Mouse (Mus musculus) megakaryocyte, adult 5-6 weeks (primary cell): ENCODE data around the gene Cd164. TPM values are rescaled to one million over a fixed set of nuclear protein-coding genes. Genes with fewer than 3 reads are reported as not detected.

Experiments used
- ATAC-seq: 2 replicates; pipeline ENCODE4 v1.8.0; 2016; ENCODE audit warnings: mild to moderate bottlenecking, inconsistent platforms; ENCODE audit not compliant: poor library complexity, severe bottlenecking
- total RNA-seq, 2 experiments: library from RNA; stranded (forward) in 1 of 2; stranded (reverse) in 1 of 2; fragments of 153-499, 151-499 nt in 1 of 2; fragments of 221-1000, 200-1000 nt in 1 of 2; gene quantifications; 2 replicates each; pipeline versions ENCODE4 v1.2.3 to v1.2.4; 2015 to 2017

The Cd164 gene
- total RNA-seq, 2 experiments from 2014 or later: 115 to 188 TPM

DNA sequence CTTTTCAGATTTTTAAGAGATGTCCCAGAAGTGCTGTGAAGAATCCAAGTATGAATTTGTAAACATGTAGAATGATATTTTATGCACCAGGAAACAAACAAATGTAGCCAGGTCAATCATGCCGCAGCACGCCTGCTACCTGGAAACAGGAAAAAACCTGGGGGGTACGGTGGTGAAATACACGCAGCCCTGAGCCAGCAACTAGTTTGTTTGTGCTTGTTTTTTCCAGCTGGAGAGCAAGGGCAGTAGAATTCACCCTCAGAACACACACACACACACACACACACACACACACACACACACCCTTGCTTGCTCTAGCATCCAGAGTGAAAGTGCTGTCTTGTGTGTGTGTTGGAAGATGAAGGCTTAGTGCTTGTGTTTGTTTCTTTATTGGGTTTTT lies 28.1 kb upstream of the Cd164 start:
- no peak for ATAC-seq

DNA sequence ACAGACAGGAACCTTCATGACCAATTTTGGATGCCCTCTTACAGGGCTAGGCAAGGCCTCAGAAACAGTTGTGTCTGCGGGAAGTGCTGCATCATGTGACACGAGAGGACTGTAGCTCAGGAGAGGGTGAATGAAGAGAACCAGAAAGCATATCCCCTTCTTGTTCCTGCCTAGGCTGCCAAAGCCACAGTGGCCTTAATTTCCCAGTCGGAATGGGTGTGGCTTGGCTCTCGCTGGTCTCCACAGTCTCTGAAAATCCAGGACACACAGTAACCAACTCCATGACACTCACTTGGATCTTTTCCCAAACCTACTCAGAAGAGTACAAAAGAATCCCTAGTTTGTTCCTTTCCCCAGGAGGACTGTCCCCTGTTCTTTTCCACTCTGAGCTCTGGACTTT lies 18.3 kb upstream of the Cd164 start:
- no peak for ATAC-seq

DNA sequence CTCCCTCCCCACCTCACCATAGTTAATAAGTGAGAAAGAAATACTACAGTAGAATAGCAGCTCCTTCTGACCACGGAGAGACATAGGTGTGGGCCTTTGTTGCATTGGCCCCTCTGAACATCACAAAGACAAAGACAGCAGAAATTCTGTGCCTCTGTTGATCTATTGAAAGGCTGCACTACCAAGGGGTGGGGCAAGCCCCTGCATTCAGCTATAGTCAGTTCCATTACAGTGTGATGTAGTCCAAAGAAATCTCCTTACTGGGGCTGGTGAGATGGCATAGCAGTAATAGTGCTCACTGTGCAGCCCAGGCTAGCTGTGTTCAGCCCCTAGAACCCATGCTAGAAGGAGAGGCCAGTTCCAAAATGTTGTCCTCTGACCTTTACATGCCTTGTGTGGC lies 14.2 kb upstream of the Cd164 start:
- no peak for ATAC-seq

DNA sequence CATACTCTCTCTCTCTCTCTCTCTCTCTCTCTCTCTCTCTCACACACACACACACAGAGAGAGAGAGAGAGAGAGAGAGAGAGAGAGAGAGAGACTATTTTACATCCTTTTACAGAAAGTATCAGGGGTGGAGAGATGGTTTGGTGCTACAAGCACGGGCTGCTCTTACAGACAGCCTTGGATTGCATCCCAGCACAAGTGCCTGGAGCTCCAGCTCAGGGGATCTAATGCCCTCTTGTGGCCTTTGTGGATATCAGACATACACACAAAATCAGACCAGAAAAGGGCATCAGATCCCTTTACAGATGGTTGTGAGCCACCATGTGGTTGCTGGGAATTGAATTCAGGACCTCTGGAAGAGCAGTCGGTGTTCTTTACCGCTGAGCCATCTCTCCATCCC lies 13.8 kb upstream of the Cd164 start:
- peak; percentile 91 for ATAC-seq

DNA sequence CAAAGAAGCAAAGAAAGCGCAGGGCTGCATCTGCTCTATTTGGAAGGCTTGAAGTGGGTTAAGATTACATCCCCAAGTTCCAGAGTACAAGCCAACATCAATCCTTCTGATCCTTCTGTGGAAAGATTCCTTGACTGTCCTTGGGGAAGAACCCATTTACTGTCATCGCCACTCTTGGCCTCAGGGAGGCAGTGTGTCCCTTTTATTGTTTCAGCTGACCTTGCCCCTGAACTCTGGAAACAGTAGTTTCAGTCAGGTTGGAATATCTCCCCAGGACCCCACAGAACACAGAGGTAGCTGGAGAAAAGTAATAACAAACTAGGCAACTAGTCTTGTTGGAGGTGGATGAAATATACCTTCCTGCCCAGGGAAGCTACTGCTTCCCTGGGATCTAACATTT lies 10.1 kb upstream of the Cd164 start:
- ATAC-seq: peak; percentile 83

DNA sequence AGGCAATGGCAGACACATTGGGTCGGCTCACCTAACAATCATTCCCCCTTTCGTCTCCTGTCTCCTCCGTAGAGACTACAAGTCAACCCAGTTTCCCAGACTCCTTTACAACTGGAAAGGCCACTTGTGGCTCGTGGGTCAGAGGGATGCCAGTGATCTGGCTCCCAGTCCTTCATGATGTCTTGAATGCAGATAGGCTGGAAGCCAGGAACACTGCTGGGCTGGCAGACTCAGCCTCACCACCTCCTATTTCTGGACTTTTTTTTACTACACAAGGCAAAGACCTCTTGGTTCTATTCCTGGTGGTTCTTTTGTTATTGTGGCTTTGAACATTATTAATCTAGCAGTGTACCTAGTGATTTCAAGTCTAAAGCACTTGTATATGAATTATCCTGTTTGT lies 4.9 kb upstream of the Cd164 start:
- no peak for ATAC-seq

DNA sequence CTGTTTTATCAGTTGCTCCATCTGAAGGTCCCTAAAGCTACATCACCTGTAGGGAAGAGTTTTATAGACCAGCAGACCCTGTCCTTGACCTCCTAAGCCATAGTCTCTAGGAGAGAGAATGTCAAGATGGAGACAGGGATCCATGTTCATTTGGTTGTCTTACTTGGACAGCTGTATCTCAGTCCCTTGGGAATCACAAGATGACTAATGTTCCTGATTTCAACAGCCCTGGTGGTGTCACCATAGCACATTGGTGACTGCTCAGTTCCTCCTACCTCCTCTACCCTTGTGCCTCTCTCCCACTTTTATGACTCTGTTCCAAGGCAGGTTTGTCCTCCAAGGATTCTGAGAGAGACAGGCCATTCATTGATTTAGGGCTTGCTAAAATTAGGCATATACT lies 4.3 kb upstream of the Cd164 start:
- no peak for ATAC-seq

DNA sequence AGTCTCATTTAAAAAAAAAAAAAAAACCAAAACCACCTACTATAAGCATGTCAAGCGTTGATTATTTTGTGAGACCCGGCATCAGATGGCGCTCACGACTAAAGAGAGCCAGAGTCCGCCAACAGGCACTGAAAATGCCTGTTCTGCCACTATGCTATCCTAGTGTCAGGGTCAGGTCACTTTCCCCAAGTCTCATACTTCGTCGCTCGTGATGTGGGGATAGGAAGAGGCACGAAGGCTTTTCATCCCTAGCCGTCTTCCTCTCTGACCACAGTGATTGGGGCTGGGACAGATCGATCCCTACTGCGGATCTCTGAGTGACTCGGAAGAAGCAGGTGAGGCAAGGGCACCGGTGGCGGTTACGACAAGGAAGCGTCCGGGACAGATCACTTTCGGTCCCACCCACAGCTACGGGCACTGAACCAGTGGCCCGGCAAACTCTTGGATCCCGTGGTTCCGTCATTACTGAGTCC lies 670 bp upstream of the Cd164 start:
- peak; percentile 63 for ATAC-seq

DNA sequence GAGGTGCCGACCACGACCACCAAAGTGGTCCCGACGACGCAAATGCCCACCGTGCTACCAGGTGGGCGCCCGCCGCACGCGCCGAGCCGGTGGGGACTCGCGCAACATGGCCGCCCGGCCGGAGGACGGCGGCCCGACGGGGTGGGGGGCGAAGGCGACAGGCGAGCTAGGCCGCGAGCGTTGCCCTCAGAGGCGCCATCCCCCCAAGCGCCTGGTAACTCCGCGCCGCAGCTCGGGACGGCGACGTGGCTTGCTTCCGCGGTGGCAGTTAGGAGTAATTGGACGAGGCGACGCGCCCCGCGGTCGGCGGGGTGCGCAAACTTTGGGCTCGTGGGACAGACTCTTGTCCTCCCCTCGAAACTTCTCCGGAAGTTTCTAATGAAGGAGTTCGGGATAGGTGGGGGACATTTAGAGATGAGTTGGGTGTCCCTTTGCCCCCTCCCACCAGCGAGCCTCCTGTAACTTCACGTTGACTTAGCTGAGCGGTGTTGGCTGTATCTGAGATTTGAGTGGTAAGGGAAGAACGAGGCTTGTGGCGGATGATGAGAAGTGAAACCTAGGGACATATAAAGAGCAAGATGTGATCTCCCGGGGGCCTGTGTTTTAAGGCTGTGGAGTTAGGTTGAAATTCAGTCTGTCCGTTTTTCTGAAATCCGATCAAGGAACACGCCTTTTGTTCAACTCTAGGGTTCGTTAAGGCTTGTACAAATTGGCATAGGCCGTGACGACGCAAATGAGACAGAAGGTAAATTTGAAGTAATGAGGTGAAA lies 611 bp downstream of the Cd164 start:
- peak; percentile 10; the same call in 1 of the 2 replicates for ATAC-seq

DNA sequence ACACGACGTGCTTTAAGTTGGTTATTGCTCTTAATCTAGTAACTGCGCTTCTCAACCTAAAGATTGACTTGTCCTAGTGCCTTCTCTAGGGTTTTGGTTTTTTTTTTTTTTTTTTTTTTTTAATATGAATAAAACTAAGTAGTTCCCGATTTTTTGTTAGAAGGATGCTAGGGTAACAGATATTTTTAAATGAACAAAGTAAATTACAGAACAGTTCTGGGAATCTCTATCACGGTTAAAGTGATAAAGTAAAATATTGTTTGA lies 1.1 kb downstream of the Cd164 start:
- ATAC-seq: no peak

DNA sequence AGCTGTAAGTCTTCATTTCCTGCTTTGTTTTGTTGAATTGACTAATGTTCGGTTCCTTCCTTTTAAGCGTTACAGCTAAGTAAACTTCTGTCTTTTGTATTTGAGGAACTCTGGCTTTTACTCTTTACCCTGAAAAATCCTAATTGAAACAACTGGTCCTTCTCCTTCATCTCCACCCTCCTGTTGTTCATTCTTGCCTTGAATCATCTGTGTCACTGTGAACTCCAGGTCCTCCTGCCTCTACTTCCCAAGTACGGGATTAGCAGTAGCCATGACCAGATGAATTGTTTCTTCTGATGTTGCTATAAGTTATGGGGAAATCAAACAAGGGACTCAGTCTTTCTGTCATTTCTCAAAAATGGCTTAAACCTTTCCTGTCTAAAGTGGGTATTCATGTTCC lies 4.2 kb downstream of the Cd164 start:
- ATAC-seq: peak; percentile 17

DNA sequence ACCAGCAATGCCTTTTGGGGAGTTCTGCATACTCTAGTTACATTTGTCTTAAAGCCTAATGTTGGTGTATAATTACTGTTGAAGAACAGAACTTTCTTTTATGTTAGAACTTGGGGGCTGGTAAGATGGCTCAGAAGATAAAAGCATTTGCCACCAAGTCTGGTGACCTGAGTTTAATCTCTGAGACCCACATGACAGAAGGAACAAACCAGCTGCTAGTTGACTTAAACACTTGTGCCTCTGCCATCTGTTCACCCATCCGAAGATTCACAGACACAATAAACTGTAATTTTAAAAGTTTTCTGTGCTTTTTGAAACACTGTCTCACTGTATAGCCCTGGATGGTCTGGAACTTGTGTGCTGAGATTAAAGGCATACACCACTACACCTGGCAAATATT lies 6.5 kb downstream of the Cd164 start:
- ATAC-seq: no peak

DNA sequence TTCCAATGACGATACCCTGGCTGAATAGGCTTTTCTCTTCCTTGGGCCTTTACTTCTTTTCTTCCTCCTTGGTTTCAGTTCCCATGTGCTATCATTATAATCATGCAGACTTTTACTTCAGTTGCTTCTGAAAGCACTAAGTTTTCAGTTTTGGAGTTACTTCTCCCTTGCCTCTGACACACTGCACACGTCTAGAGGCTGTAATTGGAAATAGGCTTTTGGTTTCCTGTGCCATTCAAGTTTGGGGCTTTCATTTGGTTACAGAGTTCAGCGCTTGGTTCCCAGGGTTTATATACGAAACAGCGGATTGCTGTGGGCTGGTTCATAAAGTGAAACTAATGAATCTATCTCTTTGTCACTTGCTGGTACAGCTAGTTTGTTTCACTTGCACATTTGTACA lies 10.8 kb downstream of the Cd164 start:
- peak; percentile 52 for ATAC-seq

DNA sequence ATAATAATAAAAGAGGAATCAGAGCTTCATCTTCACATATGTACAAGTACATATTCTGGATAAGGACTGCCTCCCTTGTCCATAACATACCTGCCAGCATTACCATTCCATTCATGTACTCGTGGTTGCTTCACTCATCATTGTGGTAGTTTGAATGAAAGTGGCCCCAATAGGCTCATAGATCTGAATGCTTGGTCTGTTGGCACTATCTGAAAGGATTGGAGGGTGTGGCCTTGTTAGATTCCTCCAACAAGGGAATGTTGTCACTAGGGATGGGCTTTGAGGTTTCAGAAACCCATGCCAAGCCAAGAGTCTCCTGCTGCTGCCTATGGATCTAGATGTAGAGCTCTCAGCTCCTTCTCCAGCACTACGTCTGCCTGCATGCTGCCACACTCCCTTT lies 16.8 kb downstream of the Cd164 start:
- ATAC-seq: no peak

DNA sequence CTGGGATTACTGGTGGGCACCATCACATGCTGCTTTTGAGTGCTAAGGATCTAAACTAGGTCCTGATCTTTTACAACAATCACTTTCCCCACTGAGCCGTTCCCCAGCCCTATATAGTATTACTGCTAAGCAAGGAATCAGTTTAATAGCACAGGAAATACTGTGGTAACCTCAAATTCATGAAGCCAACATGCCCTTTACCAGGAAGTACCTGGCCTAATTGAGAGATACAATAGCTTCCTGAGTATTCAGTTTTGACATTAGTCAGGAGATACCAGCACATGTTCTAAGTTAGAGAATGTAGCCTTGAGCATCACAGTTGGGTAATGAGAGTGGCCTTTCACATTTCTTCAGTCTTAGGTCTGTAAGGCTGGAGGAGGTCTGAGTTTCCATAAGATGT lies 17.5 kb downstream of the Cd164 start:
- no peak for ATAC-seq

DNA sequence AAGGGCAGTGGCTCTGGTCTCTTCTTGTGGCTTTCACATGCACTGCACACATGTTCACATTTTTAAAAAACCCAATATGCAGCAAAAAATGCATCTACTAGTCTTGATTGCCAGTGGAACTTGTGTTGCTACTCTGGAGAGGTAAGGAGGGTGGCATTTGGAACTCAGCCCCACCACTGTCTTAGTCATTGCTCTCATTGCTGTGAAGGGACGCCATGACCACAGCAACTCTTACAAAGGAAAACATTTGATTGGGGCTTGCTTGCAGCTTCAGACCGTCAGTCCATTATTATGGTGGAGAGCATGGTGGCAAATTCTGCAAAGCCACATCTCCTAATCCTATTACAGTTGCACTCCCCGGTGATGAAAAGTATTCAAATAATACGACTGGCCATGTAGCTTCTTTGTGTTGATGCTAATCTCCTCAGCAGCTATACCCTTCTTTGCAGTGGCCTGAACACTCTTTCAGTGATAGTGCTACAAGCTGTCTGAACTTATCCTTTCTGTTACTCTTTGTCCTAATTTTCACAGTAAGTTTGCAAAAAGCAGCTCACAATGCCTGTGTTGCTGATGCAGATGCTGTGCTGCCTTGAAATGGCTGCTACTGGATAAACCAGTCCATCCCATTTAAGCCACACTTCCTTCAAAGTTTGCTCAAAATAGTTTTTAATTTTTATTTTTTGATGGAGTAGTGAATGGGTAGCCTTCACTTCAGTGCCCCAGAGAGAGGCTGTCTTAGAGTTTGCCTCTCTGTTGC lies 18.2 kb downstream of the Cd164 start:
- no peak for ATAC-seq

DNA sequence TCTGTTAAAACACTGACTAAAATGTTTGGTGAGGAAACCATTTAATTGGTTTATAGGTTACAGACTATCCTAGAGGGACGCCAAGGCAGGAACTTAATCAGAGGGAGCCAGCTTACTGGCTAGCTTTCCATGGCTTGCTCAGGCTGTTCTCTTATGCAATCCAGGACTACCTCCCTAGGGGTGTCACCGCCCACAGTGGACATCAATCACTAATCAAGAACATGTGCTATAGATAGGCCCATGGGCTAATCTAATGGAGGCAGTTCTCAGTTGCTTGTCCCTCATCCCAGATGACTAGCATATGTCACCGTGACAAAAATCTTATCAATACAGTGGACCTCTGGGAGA lies 18.7 kb downstream of the Cd164 start:
- ATAC-seq: no peak

DNA sequence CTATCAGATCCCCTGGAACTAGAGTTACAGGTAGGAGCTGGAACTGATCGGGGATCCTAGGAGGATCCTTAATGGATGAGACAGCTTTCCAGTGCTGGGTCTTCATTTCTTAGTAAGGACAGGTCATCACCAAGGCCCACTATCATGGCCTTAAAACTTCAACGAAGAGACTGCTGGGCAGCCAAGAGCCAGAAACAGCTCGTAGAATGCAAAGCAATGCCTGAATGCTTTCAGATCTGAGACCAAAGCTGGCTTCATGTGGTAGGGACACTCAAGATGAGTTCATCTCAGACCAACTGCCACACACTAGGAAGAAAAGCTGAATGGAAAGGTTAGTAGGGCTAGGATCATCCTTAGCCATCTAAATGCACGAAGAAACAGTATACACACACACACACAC lies 19.8 kb downstream of the Cd164 start:
- no peak for ATAC-seq

DNA sequence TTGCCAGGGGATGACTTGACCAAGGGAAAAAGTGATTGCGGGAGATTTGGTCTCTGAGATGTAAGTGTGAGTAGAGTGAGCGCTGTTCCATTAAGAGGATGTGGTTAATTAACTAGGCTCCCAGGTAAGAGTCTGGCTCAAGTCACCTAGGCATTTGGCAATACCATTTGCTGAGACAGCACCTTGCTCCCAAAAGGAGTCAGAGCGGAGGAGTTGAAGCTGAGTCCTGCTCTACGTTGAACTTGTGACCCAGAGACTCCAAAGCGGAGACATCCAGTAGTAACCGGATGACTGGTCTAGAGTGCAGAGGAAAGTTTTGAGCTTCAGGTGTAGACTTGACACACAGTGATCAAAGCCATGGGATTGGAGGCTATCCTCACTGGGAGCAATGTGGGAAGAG lies 22.8 kb downstream of the Cd164 start:
- ATAC-seq: no peak

DNA sequence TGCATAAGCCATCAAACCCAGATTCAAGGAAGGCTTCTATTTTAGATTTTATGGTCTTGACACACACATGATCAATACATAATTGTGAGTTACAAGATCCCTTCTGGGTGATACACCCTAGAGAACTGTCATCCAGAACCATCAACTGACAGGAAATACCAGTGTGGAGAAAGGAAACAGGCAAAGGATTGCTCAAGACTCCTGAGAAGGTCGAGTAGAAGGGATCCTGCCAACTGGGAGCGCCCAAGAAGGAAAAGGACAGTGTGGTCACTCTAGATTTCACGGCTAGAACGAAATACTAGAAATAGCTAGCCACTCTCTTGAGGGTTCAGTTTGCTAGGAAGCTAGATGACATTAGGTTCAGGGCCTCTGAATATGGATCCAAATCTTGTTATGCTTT lies 24.2 kb downstream of the Cd164 start:
- ATAC-seq: no peak

DNA sequence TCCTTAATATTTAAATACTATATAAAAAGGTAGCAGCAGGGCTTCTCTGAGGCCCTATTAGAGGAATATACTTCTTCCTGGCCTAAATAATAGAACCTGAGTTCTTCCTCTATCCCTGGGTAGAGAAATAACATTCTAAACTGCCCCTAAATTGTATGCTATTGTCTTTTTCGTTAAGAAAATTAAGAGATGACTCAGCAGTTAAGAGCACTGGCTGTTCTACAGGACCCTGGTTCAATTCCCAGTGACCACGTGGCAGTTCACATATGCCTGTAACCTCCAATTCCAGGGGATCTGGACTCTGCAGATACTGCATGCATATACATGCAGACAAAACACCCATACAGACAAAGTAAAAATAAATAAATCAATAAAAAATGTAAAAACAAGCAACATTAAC lies 24.6 kb downstream of the Cd164 start:
- no peak for ATAC-seq

DNA sequence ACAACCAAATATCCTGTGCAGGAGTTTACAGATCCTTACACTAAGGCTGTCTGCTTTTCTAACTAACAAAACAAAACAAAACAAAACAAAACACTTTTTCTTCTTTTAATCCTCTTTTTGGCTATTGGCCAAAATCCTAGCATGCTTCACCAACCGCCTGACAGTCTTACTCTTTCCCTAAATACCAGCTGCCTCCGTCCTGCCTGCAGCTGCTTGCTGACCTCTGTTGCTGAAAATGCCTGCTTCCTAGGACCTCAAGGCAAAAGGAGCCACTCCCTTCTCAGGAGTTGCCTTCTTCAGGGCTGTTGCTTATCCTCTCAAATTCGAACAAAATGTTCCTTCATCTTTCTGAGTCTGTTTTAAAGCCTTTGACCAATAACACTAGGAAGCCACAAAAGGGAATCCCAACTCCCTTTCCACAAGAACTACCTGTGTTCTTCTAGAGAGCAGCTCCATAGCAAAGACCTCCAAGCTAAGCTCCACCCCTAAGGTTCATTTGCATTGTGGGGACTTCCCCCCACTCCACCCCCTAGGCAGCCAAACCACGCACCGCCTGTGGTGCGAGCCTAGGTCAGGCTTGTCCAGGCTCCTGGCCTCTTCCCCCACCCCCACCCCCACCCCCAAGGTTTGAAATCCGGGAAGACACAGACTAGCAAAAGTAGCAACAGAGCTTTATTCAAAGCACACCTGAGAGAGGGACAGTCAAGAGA lies 25.4 kb downstream of the Cd164 start:
- ATAC-seq: no peak
